In the genomic region with DNA sequence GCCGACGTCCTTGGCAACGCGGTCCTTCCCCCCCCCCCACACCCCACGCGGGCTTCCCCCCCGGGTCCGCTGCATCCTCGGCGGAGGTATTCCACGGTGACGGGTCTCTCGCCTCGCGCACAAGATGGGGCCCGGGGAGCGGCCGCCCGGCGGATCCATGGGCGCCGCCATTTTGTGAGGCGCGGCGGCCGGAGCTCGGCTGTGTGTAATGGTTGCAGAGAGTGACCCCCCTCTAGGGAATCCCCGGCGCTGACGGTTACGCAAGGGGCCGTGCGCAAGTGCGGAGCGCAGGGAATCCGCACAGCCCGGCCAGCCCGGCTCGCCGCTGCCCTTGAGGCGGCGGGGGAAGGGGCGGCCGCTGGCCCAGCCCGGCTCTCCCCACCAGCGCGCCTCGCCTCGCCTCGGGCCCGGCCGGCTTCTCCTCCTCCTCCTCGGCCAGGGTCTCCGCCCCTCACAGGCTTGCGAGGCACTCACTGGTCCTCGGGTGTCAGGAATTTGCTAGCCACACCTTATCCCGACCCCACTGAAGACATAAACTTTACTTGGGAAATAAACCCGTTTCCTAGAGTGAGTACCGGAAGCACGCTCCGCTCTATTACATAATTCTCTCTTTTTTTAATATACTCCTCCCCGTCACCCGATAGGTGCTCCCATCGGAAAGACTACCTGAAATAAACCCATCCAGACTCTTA, we compare ENCODE assay signal across 8 mouse cellular contexts. TPM values are rescaled to one million over a fixed set of nuclear protein-coding genes. Genes with fewer than 3 reads are reported as not detected.
DNase-seq lines count a peak whose midpoint lies in the region; ATAC-seq lines count a peak whose summit lies in the region.

No protein-coding gene starts in this region.

- peak overlapping the region; percentile 99 for H3K27ac ChIP-seq in intestine, embryonic 14.5 days (ENCODE audit: low read depth)

- peaks cover 24% of the 10 kb centered on the region for H3K4me1 ChIP-seq in intestine, embryonic 14.5 days (replicated peaks; ENCODE audit: control insufficient read depth, insufficient read depth, low read length)

- DNase-seq in adrenal gland, adult 8-10 months: peak; percentile 90
- peak; percentile 95 for DNase-seq in embryo, embryonic 11 days
- peak; percentile 93 for DNase-seq in gastrocnemius, postnatal 25 days
- peak; percentile 93 for DNase-seq in intestine, embryonic 14.5 days (ENCODE audit: low spot score)
- DNase-seq in left cerebral cortex, postnatal 14 days (ENCODE audit: low spot score in 2 of 2): peak; percentile 87 to 89
- peak; percentile 85 for DNase-seq in right cerebral cortex, postnatal 14 days
- peak; percentile 88 to 89 for DNase-seq in urinary bladder, postnatal 4 days (ENCODE audit: low spot score in 2 of 2)

- peak overlapping the region; percentile 78 for H3K4me3 ChIP-seq in intestine, embryonic 14.5 days (ENCODE audit: low read depth, low read length)

- H3K27me3 ChIP-seq in intestine, embryonic 14.5 days (replicated peaks; ENCODE audit: control insufficient read depth, insufficient read depth, low read length): no peaks in the 10 kb centered on the region

- H3K9ac ChIP-seq in intestine, embryonic 14.5 days (ENCODE audit: low read length): peak overlapping the region; percentile 99

- intact Hi-C loops in left cerebral cortex, postnatal 14 days (cut with DNase I): loop anchor here (10.0 kb wide), 3 partner anchors 261 to 521 kb away; no protein-coding TSS in a partner anchor

- H3K9me3 ChIP-seq in intestine, embryonic 14.5 days (ENCODE audit: control insufficient read depth, low read length): no peaks in the 10 kb centered on the region

- ATAC-seq in intestine, embryonic 14.5 days (replicated peaks; ENCODE audit: low FRiP score, low TSS enrichment, low read depth): peak; percentile 85
- ATAC-seq in megakaryocyte-erythroid progenitor cell, adult 5-6 weeks (replicated peaks; ENCODE audit: low FRiP score, low TSS enrichment, poor library complexity, severe bottlenecking): peak; percentile 61

- WGBS in intestine, embryonic 14.5 days: under 1% methylated on average over 52 of the region's 64 CpGs

- peak overlapping the region; percentile 79 for H3K4me2 ChIP-seq in intestine, embryonic 14.5 days (ENCODE audit: low read length)

- peaks cover 14% of the 10 kb centered on the region for H3K36me3 ChIP-seq in intestine, embryonic 14.5 days (ENCODE audit: control insufficient read depth, insufficient read depth, low read length)

RNA-seq across cellular contexts. Expression of a gene that starts 1.8 kb away (rescaled TPM):
- total RNA-seq in adrenal gland, adult 8-10 months (2022): 10 to 100 TPM; 39.0 to 55.2 (median 46.1) TPM
- total RNA-seq in gastrocnemius, postnatal 25 days (2021): 10 to 100 TPM; 11.8 to 13.0 TPM
- polyA plus RNA-seq in intestine, embryonic 14.5 days (2014; fragmentation: Nextera tagmentation; extraction: Ambion mirVana): 28.1 and 31.1 TPM in 2 replicates
- total RNA-seq in left cerebral cortex, postnatal 14 days (2021): 10 to 100 TPM; 40.1 to 41.2 TPM
- total RNA-seq in megakaryocyte-erythroid progenitor cell, adult 5-6 weeks (2014; fragmentation: Nextera tagmentation): 91.7 and 92.2 TPM in 2 replicates
- total RNA-seq in megakaryocyte-erythroid progenitor cell, adult 5-6 weeks (2017): 46.8 and 64.6 TPM in 2 replicates

Comparison
In these comparisons a context has a peak if more than half of its experiments do, and no peak if none do; other contexts are left out.
1. Peak in every context shown above with its lines: DNase-seq, ATAC-seq, H3K4me3 ChIP-seq and H3K27ac ChIP-seq.